Mouse (Mus musculus) bone marrow, adult 2 months (tissue): ENCODE results near the gene Tdg. TPM values are rescaled to one million over a fixed set of nuclear protein-coding genes. Genes with fewer than 3 reads are reported as not detected.
A peak's percentile ranks its signal among the peaks of the same experiment; 100 is the strongest.

Source experiments
- H3K27ac ChIP-seq: fragments of 200-500 bp; 2 replicates; pipeline ENCODE4 v1.5.1; 2012; ENCODE audit warnings: low read depth, mild to moderate bottlenecking, control low read depth, inconsistent platforms, low read length; ENCODE audit not compliant: control insufficient read depth, poor library complexity, insufficient read depth
- H3K4me1 ChIP-seq: fragments of 200-500 bp; 2 replicates; pipeline ENCODE4 v1.6.1; 2011; ENCODE audit warnings: low read length; ENCODE audit not compliant: control insufficient read depth, insufficient read depth
- H3K4me3 ChIP-seq: fragments of 200-500 bp; replicated peaks from 2 replicates; pipeline ENCODE3; 2011; ENCODE audit warnings: mild to moderate bottlenecking, low read depth, low read length, control low read depth; ENCODE audit not compliant: control insufficient read depth
- CTCF ChIP-seq: fragments of 200-500 bp; IDR thresholded peaks from 2 replicates; pipeline ENCODE4 v1.5.1; 2011; ENCODE audit warnings: low read length, control low read depth; ENCODE audit not compliant: control insufficient read depth, insufficient read depth
- POLR2A ChIP-seq: fragments of 200-500 bp; IDR thresholded peaks from 2 replicates; pipeline ENCODE4 v1.6.1; 2011; ENCODE audit warnings: low read depth, mild to moderate bottlenecking, control low read depth, low read length, borderline replicate concordance; ENCODE audit not compliant: control insufficient read depth
- WGBS: fragments of 180-500 bp; shearing (Covaris S2); methylation state at CpG from one replicate; pipeline ENCODE4 v1.1.7; 2018; 5-methylcytosine and 5-hydroxymethylcytosine counted together
- polyA plus RNA-seq: library from polyadenylated mRNA; stranded (reverse); fragments of >200 nt; gene quantifications from 2 replicates; pipeline ENCODE4 v1.2.4, GENCODE M21; 2011; ENCODE audit warnings: low replicate concordance; ENCODE audit not compliant: missing spikeins, insufficient read depth, insufficient read length

Gene Tdg
- polyA plus RNA-seq, 1 experiment = 27.5 TPM

GRCm38 (mm10) chr10:82654581-82654980 lies 25.0 kb downstream of the Tdg start:
- WGBS = 80% methylated on average over 3 of the region's 3 CpGs
- Histone ChIP-seq H3K4me1 (no peaks in the 10 kb centered on the region), H3K27ac (no peak overlapping the region), H3K4me3 (no peak overlapping the region)
- TF ChIP-seq CTCF (no peak), POLR2A (no peak)

DNA sequence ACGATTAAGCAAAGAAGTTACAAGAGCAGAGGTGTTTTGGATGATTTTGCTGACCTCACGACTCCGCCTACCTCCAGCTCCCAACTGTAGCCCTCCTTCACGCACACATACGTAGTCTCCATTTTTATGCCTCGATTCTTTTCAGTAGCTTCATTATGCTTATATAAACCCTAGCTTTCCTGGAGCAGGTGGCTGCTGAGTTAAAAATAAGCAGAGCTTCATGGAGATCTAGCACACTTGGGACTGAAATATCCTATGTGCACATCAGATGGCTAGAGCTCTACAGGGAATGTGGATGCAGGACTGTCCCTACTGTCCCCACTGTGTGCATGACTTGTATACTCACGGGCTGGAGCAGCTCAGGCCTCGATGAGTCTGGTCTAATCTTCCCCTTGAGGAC lies 32.2 kb downstream of the Tdg start:
- 48% methylated on average over 8 of the region's 8 CpGs for WGBS
- TF ChIP-seq CTCF (no peak), POLR2A (no peak)
- Histone ChIP-seq H3K4me3 (no peak overlapping the region), H3K27ac (no peak overlapping the region), H3K4me1 (peaks cover 3% of the 10 kb centered on the region; the same call in 1 of the 2 replicates)

GRCm38 (mm10) chr10:82662267-82662990 lies 32.8 kb downstream of the Tdg start:
- no peak for TF ChIP-seq POLR2A
- TF ChIP-seq CTCF = no peak
- Histone ChIP-seq H3K27ac (no peak overlapping the region), H3K4me1 (peaks cover 3% of the 10 kb centered on the region; the same call in 1 of the 2 replicates), H3K4me3 (no peak overlapping the region)
- 23% methylated on average over 14 of the region's 14 CpGs for WGBS

GRCm38 (mm10) chr10:82663289-82663688 lies 33.7 kb downstream of the Tdg start:
- WGBS = 79% methylated on average over 2 of the region's 2 CpGs
- Histone ChIP-seq H3K27ac (no peak overlapping the region), H3K4me3 (no peak overlapping the region), H3K4me1 (peaks cover 3% of the 10 kb centered on the region; the same call in 1 of the 2 replicates)
- TF ChIP-seq POLR2A = no peak
- TF ChIP-seq CTCF = no peak

DNA sequence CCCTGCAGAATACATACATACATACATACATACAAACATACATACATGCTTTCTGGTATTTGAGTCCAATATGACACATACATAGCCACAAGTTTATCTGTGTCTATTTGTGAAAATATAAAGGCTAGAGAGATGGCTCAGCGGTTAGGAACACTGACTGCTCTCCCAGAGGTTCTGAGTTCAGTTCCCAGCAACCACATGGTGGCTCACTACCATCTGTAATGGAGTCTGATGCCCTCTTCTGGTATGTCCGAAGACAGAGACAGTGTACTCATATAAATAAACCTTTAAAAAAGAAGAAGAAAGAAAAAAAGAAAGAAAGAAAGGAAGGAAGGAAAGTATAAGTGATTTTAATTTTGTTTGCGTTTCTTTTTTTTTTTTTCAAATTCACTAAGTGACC lies 36.3 kb downstream of the Tdg start:
- H3K4me1 ChIP-seq = peaks cover 3% of the 10 kb centered on the region; the same call in 1 of the 2 replicates
- WGBS = 57% methylated on average over 3 of the region's 3 CpGs
- H3K27ac ChIP-seq = no peak overlapping the region
- no peak overlapping the region for H3K4me3 ChIP-seq
- TF ChIP-seq POLR2A (no peak), CTCF (no peak)

- Histone ChIP-seq H3K4me3 (no peak overlapping the region), H3K27ac (no peak overlapping the region), H3K4me1 (peaks cover 3% of the 10 kb centered on the region; the same call in 1 of the 2 replicates)
- 18% methylated on average over 22 of the region's 22 CpGs for WGBS
- TF ChIP-seq CTCF = peak; percentile 85
- no peak for TF ChIP-seq POLR2A
Observed at GRCm38 (mm10) chr10:82666436-82667234, 37.0 kb downstream of the Tdg start.

GRCm38 (mm10) chr10:82670205-82670604 lies 40.6 kb downstream of the Tdg start:
- no peak overlapping the region for H3K4me3 ChIP-seq
- no peak overlapping the region for H3K27ac ChIP-seq
- no peak for TF ChIP-seq CTCF
- no peak for TF ChIP-seq POLR2A
- WGBS = 21% methylated on average over 6 of the region's 6 CpGs
- peaks cover 1% of the 10 kb centered on the region; the same call in 1 of the 2 replicates for H3K4me1 ChIP-seq

DNA sequence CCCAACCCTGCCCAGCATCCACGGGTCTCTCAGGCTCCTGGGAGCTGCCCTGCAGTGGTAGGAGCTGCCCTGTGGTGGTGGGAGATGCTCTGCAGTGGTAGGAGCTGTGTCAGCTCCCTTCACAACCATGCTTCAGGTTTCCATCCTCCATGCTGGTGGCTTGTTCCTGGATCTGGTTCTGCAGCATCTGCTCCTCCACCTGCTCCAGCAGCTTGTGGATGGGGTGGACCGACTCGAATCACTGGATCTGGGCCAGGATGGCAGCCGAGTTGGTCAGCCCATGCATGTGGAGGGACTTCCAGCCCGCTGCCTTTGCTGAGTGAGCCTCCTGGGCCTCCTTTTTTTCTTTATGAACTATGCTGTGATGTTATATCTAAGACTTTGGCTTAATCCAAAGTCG lies 47.3 kb downstream of the Tdg start:
- Histone ChIP-seq H3K27ac (no peak overlapping the region), H3K4me3 (no peak overlapping the region), H3K4me1 (no peaks in the 10 kb centered on the region)
- TF ChIP-seq CTCF (no peak), POLR2A (no peak)
- 78% methylated on average over 6 of the region's 6 CpGs for WGBS

DNA sequence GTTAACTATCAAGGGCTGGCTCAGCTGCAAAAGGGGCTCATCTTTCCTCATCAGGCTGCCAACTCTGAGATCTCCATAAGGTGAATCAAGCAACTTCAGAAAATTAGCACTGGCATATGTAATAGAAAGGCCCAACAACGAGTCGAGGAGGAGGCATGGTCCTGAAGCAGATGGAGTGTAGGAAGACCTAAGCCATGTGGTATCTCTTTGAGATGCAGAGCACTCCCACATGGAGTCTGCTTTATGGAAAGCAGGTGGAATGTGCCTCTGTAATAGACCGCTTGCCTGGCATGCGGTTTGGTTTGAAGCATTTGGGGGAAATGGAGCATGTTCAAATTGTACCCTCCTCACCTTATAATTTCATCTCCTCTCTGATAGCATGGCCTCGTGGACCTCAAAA lies 51.1 kb downstream of the Tdg start:
- WGBS = 87% methylated on average over 5 of the region's 5 CpGs
- TF ChIP-seq CTCF = no peak
- no peak for TF ChIP-seq POLR2A
- no peak overlapping the region for H3K4me3 ChIP-seq
- no peaks in the 10 kb centered on the region for H3K4me1 ChIP-seq
- H3K27ac ChIP-seq = no peak overlapping the region
